Mouse (Mus musculus) ES-Bruce4 (cell line): ENCODE data around the gene Nat8. TPM values are rescaled to one million over a fixed set of nuclear protein-coding genes. Genes with fewer than 3 reads are reported as not detected.
"Not testable (repeated sequence)": the region's sequence is repeated elsewhere in the genome, so short reads cannot be mapped to it uniquely, and the experiment has no call there.

ENCODE experiments used
- H3K27ac ChIP-seq: 2 replicates; pipeline ENCODE4 v1.5.1; 2012; ENCODE audit warnings: low read length, inconsistent platforms; ENCODE audit not compliant: insufficient read depth
- H3K27me3 ChIP-seq: 2 replicates; pipeline ENCODE4 v1.6.1; 2012; ENCODE audit warnings: mild to moderate bottlenecking, low read length, inconsistent platforms; ENCODE audit not compliant: control insufficient read depth, poor library complexity, insufficient read depth, severe bottlenecking
- H3K36me3 ChIP-seq: 2 replicates; pipeline ENCODE4 v1.6.1; 2012; ENCODE audit warnings: inconsistent platforms, mild to moderate bottlenecking, low read length, moderate library complexity; ENCODE audit not compliant: control insufficient read depth, poor library complexity, insufficient read depth, severe bottlenecking
- H3K4me1 ChIP-seq: one replicate; pipeline ENCODE4 v1.8.1; 2011; ENCODE audit warnings: low read length; ENCODE audit not compliant: control insufficient read depth, insufficient read depth
- H3K4me3 ChIP-seq: 2 replicates; pipeline ENCODE4 v1.5.1; 2011; ENCODE audit warnings: low read depth, mild to moderate bottlenecking, low read length
- H3K9ac ChIP-seq: 2 replicates; pipeline ENCODE4 v1.6.1; 2012; ENCODE audit warnings: low read depth, mild to moderate bottlenecking, inconsistent platforms; ENCODE audit not compliant: poor library complexity, severe bottlenecking
- H3K9me3 ChIP-seq: replicated peaks from 2 replicates; pipeline ENCODE4 v1.6.1; 2012; ENCODE audit warnings: mild to moderate bottlenecking, low read length, inconsistent platforms; ENCODE audit not compliant: control insufficient read depth, poor library complexity, insufficient read depth, severe bottlenecking
- polyA plus RNA-seq: library from polyadenylated mRNA; stranded (reverse); fragments of >200 nt; gene quantifications from 2 replicates; pipeline ENCODE4 v1.2.4, GENCODE M21; 2011; ENCODE audit warnings: low read depth; ENCODE audit not compliant: missing spikeins, insufficient read depth, insufficient read length

Gene Nat8
- polyA plus RNA-seq, 1 experiment, result not detected

- not testable (repeated sequence) for H3K27ac ChIP-seq, H3K9ac ChIP-seq, H3K9me3 ChIP-seq, H3K36me3 ChIP-seq, H3K4me1 ChIP-seq, H3K27me3 ChIP-seq, H3K4me3 ChIP-seq
Measured at GRCm38 (mm10) chr6:85809784-85810183, 22.1 kb downstream of the Nat8 start.

- not testable (repeated sequence) for H3K27me3 ChIP-seq, H3K27ac ChIP-seq, H3K9me3 ChIP-seq, H3K9ac ChIP-seq, H3K4me3 ChIP-seq, H3K4me1 ChIP-seq, H3K36me3 ChIP-seq
Measured at GRCm38 (mm10) chr6:85803180-85803579, 28.7 kb downstream of the Nat8 start.

Other genes starting within 250 kb of the Nat8 start
- gene Alms1, start 244.6 kb downstream of the Nat8 start, polyA plus RNA-seq, result 19.2 and 21.0 TPM in 2 replicates
- gene Nat8f7, start 118.9 kb downstream of the Nat8 start, polyA plus RNA-seq, result not detected in 2 replicates
- not detected in 2 replicates for gene Nat8f3, start 66.3 kb downstream of the Nat8 start, polyA plus RNA-seq
- not detected in 2 replicates for gene Nat8f6, start 11.1 kb downstream of the Nat8 start, polyA plus RNA-seq
- gene Nat8f5, start 11.1 kb downstream of the Nat8 start, polyA plus RNA-seq, result not detected in 2 replicates
- 0.33 TPM in 1 of 2 replicates, not detected in the other for gene Nat8f2, start 37.1 kb upstream of the Nat8 start, polyA plus RNA-seq
- gene Nat8f4, start 72.8 kb upstream of the Nat8 start, polyA plus RNA-seq, result 0.45 and 1.2 TPM in 2 replicates
- gene Tprkb, start 79.8 kb upstream of the Nat8 start, polyA plus RNA-seq, result 25.0 and 31.6 TPM in 2 replicates
- 1.0 and 1.7 TPM in 2 replicates for gene Nat8f1, start 83.6 kb upstream of the Nat8 start, polyA plus RNA-seq
- gene Dusp11, start 129.6 kb upstream of the Nat8 start, polyA plus RNA-seq, result 98.4 and 103 TPM in 2 replicates
- not detected in 2 replicates for gene Figla, start 184.1 kb upstream of the Nat8 start, polyA plus RNA-seq
- 0.24 TPM in 1 of 2 replicates, not detected in the other for gene Add2, start 196.6 kb upstream of the Nat8 start, polyA plus RNA-seq